Mouse (Mus musculus) liver, postnatal 0 days (tissue): ENCODE data around the gene Mxi1. TPM values are rescaled to one million over a fixed set of nuclear protein-coding genes. Genes with fewer than 3 reads are reported as not detected.

Experiments
- ATAC-seq: fragments of 200-750 bp; cut with Nextera tagmentation; 2 replicates; pipeline ENCODE4 v1.8.0; 2017; ENCODE audit warnings: mild to moderate bottlenecking, moderate library complexity
- DNase-seq: peaks from one replicate; pipeline ENCODE4 v3.0.0-alpha.2; 2016
- H3K27ac ChIP-seq: fragments of 300-500 bp; sonication (generic); 2 replicates; pipeline ENCODE4 v1.5.1; 2014; ENCODE audit warnings: antibody characterized with exemption, moderate library complexity, mild to moderate bottlenecking, low read depth
- H3K27me3 ChIP-seq: fragments of 300-500 bp; sonication (generic); 2 replicates; pipeline ENCODE4 v1.6.1; 2014; ENCODE audit warnings: low read length, control low read depth, mixed read lengths; ENCODE audit not compliant: insufficient read depth
- H3K36me3 ChIP-seq: fragments of 300-500 bp; sonication (generic); replicated peaks from 2 replicates; pipeline ENCODE4 v1.6.1; 2014; ENCODE audit warnings: mild to moderate bottlenecking, control low read depth, low read length, moderate library complexity, mixed read lengths; ENCODE audit not compliant: insufficient read depth
- H3K4me1 ChIP-seq: fragments of 300-500 bp; sonication (generic); 2 replicates; pipeline ENCODE4 v1.6.1; 2014; ENCODE audit warnings: antibody characterized with exemption, mild to moderate bottlenecking, control low read depth; ENCODE audit not compliant: insufficient read depth
- H3K4me2 ChIP-seq: fragments of 300-500 bp; sonication (generic); 2 replicates; pipeline ENCODE4 v1.6.1; 2014; ENCODE audit warnings: low read depth, mild to moderate bottlenecking, low read length, moderate library complexity, mixed read lengths
- H3K4me3 ChIP-seq: fragments of 300-500 bp; sonication (generic); 2 replicates; pipeline ENCODE4 v1.5.1; 2014; ENCODE audit warnings: low read depth, low read length
- H3K9ac ChIP-seq: fragments of 300-500 bp; sonication (generic); replicated peaks from 2 replicates; pipeline ENCODE4 v1.6.1; 2014; ENCODE audit warnings: mild to moderate bottlenecking, moderate library complexity
- H3K9me3 ChIP-seq: fragments of 300-500 bp; sonication (generic); 2 replicates; pipeline ENCODE4 v1.6.1; 2016; ENCODE audit warnings: mild to moderate bottlenecking, control low read depth, low read length, mixed read lengths
- CTCF ChIP-seq: sonication (generic); IDR thresholded peaks from 2 replicates; pipeline ENCODE4 v1.5.1; 2016; ENCODE audit warnings: antibody characterized with exemption, low read depth
- EP300 ChIP-seq: IDR thresholded peaks from 2 replicates; pipeline ENCODE4 v1.6.1; 2016; ENCODE audit warnings: antibody characterized with exemption, low read depth, mild to moderate bottlenecking
- WGBS: fragments of 180-500 bp; shearing (Covaris S2); extraction: QIAGEN DNeasy Blood & Tissue Kit; methylation state at CpG from one replicate; pipeline ENCODE4 v1.1.7; 2014; ENCODE audit not compliant: insufficient replicate concordance; 5-methylcytosine and 5-hydroxymethylcytosine counted together
- polyA plus RNA-seq: library from polyadenylated mRNA; unstranded; fragments of >200 nt; fragmentation: Nextera tagmentation; extraction: Ambion mirVana; gene quantifications from 2 replicates; pipeline ENCODE4 v1.2.1, GENCODE M21; 2015

The Mxi1 gene
- polyA plus RNA-seq, 1 experiment from 2014 or later, result 24.5 TPM

DNA sequence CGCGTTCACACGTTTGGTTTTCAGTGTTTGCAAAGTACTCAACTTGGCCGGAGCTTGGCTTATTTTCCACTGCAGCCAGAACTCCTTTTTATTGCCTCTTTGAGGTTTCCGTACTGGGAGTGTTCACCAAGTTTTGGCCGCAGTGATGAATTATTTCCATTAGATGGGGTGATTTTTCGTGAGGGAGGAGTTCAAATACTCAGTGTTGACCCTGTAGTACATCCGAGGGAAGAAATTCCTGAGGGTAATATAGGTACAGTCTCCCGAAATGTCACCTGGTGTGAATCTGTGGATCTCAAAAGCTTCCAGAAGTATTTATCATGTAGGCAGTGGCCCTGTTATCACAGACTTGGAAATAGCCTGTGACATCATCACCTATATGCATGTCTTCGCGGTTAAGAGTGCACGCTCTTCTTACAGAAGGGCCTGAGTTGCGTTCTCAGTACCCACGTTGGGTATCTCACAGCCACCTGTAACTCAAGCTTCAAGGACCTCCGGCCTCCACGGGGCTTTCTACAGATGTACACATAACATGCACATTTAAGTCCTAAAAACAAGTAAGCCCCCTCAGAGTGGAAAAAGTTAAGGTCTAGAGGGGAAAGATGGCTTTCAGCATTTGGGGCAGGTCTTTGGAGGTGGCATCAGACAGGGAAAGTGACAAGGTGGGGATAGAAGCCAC is 4.4 kb downstream of the Mxi1 start:
- no peaks in the 10 kb centered on the region for H3K36me3 ChIP-seq
- TF ChIP-seq EP300 (no peak), CTCF (0 out of 2 replicates have a peak, but pooled peaks have one; percentile 2)
- DNase-seq (no peak), ATAC-seq (no peak)
- H3K9me3 ChIP-seq, result no peaks in the 10 kb centered on the region
- H3K27ac ChIP-seq, result no peak overlapping the region
- H3K4me2 ChIP-seq, result peak overlapping the region; percentile 95
- H3K9ac ChIP-seq, result no peak overlapping the region
- H3K4me1 ChIP-seq, result peaks cover 26% of the 10 kb centered on the region
- no peaks in the 10 kb centered on the region for H3K27me3 ChIP-seq
- 46% methylated on average over 16 of the region's 16 CpGs for WGBS
- H3K4me3 ChIP-seq, result peak overlapping the region; percentile 91; the same call in 1 of the 2 replicates

DNA sequence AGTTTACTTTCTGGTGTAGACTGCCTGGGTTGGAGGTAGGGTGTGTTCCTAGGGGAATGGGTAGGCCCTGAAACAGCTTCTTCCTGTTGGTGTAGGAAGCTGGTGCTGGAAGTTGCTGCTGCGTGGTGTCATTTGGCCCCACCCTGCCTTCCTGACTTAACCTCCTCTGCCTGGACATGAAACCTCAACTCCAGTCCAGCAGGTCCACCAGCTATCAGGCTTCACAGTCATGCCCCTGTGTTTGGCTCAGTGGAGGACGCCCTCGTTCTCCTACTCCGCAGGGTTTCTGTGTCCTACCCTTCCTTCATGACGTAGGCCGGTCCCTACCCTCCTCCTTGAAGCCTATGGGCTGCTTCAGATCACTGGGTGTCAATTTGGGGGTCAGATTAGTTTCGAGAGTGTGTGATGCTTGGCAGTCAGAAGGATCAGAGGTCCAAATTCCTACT is 4.9 kb downstream of the Mxi1 start:
- H3K36me3 ChIP-seq, result no peaks in the 10 kb centered on the region
- 86% methylated on average over 7 of the region's 7 CpGs for WGBS
- no peak for DNase-seq
- no peak for TF ChIP-seq CTCF
- TF ChIP-seq EP300, result no peak
- no peaks in the 10 kb centered on the region for H3K27me3 ChIP-seq
- no peaks in the 10 kb centered on the region for H3K9me3 ChIP-seq
- peaks cover 29% of the 10 kb centered on the region for H3K4me1 ChIP-seq
- H3K4me3 ChIP-seq, result no peak overlapping the region
- peak overlapping the region; percentile 95; the same call in 1 of the 2 replicates for H3K4me2 ChIP-seq
- no peak overlapping the region for H3K9ac ChIP-seq
- ATAC-seq, result no peak
- no peak overlapping the region for H3K27ac ChIP-seq

DNA sequence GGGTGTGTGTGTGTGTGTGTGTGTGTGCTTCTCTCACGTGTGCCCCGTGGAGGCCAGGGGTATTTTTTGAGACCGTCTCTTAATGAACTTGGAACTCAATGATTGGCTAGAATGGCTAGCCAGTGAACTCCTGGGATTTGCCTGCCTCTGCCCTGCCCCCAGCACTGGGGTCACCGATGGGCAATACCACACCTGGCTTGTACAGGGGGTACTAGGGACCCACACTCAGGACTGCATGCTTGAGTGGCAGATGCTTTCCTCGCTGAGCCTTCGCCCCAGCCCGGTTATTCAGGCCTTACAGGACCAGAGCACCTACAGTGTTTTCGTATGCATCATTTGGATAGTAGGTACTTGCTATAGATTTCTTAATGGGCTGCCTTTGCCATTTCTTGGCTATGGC is 5.8 kb downstream of the Mxi1 start:
- H3K27me3 ChIP-seq, result no peaks in the 10 kb centered on the region
- H3K9ac ChIP-seq, result no peak overlapping the region
- no peaks in the 10 kb centered on the region for H3K9me3 ChIP-seq
- H3K4me1 ChIP-seq, result peaks cover 38% of the 10 kb centered on the region
- ATAC-seq, result no peak
- no peak overlapping the region for H3K27ac ChIP-seq
- no peak overlapping the region for H3K4me3 ChIP-seq
- WGBS, result 89% methylated on average over 8 of the region's 8 CpGs
- no peak overlapping the region for H3K4me2 ChIP-seq
- DNase-seq, result no peak
- TF ChIP-seq EP300, result no peak
- TF ChIP-seq CTCF, result no peak
- H3K36me3 ChIP-seq, result no peaks in the 10 kb centered on the region

DNA sequence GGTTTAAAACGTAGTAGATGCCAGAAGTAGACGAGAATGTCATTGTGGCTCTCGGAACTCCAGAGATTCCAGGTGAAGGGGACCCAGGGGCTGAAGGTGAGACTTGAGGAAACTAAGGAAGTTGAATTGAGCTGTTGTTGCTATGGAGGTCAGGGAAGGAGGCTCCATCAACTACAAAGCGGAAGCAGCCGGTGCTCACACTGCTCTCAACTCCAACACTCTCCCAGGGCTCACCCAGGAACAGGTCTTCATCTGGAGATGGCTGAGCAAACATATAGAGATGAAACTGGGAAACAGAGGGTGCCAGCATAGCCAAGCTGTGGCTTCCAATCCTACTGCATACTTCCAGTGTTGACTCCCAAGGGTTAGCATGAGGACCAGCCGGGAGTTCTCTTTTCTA is 6.6 kb downstream of the Mxi1 start:
- peaks cover 39% of the 10 kb centered on the region for H3K4me1 ChIP-seq
- WGBS, result 89% methylated on average over 6 of the region's 6 CpGs

DNA sequence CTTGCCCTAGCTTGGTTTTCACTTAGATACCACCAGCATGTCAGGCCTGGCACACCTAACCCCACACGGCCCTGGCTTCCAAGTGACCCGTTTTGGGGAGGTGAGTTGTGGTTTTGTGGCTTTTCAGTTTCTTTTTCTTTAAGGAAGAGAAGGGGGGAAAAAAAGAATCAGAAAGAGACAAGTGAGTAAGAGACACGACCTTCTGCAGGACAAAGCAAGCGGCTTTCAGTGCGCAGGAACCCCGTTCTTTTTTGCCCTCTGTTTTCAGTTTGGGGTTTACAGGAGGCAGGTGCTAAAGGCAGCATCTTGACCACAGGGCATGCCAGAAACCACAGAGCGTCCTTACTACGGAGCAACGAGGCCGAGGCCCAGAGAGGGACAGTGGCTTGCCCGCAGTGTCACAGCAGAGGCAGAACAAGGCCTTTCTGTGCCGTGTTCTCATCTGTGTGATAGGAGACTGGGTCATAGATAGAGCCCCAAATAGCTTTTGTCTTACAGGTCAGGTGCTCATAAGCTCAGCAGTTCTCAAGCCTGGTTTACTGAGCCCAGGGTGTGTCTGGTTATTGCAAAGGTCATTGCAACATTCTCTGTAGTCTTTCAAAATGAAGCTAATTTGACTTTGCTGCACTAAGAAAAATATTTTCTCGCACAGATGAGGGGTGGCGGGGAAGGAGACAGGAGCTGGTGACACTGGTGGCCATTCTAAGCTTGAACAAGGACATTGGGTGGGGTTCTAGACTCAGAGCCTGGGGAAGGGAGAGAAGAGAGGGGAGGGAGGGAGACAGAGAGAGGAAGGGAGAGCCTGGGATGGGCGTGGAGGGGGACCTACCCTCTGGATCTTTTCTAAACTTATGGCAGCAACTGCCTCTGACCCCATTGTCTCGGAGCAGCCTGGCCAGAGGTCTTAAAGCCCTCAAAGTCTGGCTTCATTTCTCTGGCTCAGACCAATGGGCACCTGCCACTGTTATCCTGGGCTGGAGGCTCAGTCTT is 8.1 kb downstream of the Mxi1 start:
- ATAC-seq (no peak), DNase-seq (peak; percentile 15)
- 46% methylated on average over 16 of the region's 16 CpGs for WGBS
- peak overlapping the region; percentile 49 for H3K4me2 ChIP-seq
- no peaks in the 10 kb centered on the region for H3K27me3 ChIP-seq
- TF ChIP-seq CTCF (no peak), EP300 (no peak)
- H3K36me3 ChIP-seq, result no peaks in the 10 kb centered on the region
- H3K9ac ChIP-seq, result no peak overlapping the region
- H3K4me1 ChIP-seq, result peaks cover 39% of the 10 kb centered on the region
- H3K4me3 ChIP-seq, result no peak overlapping the region
- H3K27ac ChIP-seq, result peak overlapping the region; percentile 77
- H3K9me3 ChIP-seq, result no peaks in the 10 kb centered on the region

More for the DNA sequence above, 6.6 kb downstream of the Mxi1 start:
- Histone ChIP-seq H3K4me3 (no peak overlapping the region), H3K36me3 (no peaks in the 10 kb centered on the region), H3K27me3 (no peaks in the 10 kb centered on the region), H3K9ac (no peak overlapping the region), H3K4me2 (no peak overlapping the region), H3K27ac (no peak overlapping the region; the same call in 1 of the 2 replicates), H3K9me3 (no peaks in the 10 kb centered on the region)
- TF ChIP-seq CTCF, result no peak
- no peak for TF ChIP-seq EP300
- ATAC-seq (no peak), DNase-seq (no peak)
